Mouse (Mus musculus): Measurements from ENCODE around the gene 1500009C09Rik. TPM values are rescaled to one million over a fixed set of nuclear protein-coding genes. Genes with fewer than 3 reads are reported as not detected.

Gene 1500009C09Rik
- total and polyA plus RNA-seq, 3 experiments: 0.08 TPM; not detected in 2

DNA sequence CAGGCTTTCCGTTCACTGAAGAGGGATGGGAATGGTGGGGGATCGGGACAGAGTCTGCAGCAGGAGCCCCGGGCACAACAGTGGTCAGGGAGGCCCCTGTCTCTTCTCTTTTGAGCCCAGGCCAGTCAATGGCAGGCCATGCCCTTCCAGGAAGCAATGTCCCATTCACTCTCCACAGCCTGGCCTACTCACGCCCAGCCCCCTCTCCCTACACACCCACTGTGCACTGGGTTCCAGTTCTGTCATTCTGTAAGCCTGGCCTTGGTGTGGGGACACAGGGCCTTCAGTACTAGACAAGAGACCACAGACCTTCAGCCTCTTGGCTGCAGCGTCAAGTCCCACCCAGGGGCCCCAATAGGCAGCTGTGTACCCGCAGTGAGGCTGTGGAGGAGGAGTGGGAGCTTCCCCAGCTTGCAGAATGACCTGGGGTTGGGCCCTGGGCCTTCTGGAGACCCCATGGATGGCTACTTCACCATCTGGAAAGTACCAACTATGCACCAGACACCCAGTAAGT, 22.0 kb upstream of the 1500009C09Rik start:
- 78% methylated on average over 6 of the region's 6 CpGs for WGBS
- Histone ChIP-seq H3K4me3 (no peak overlapping the region), H3K27me3 (ENCODE audit: control insufficient read depth, insufficient read depth, low read length) (no peaks in the 10 kb centered on the region), H3K36me3 (ENCODE audit: control insufficient read depth, insufficient read depth, low read length) (no peaks in the 10 kb centered on the region), H3K9ac (ENCODE audit: low read depth, low read length) (no peak overlapping the region), H3K27ac (no peak overlapping the region), H3K4me1 (ENCODE audit: control insufficient read depth, insufficient read depth, low read length) (no peaks in the 10 kb centered on the region), H3K79me2 (replicated peaks; ENCODE audit: control insufficient read depth, insufficient read depth, low read length) (no peaks in the 10 kb centered on the region)
- TF ChIP-seq POLR2A (IDR thresholded peaks at IDR 0.05; ENCODE audit: insufficient read depth, low read depth, low read length): no peak
- TF ChIP-seq CTCF (IDR thresholded peaks at IDR 0.05): no peak
- no peak for TF ChIP-seq EP300 (IDR thresholded peaks at IDR 0.05; ENCODE audit: insufficient read depth, low read depth, low read length)
- intact Hi-C loops (cut with DNase I): no loop called here
- no peak for DNase-seq

DNA sequence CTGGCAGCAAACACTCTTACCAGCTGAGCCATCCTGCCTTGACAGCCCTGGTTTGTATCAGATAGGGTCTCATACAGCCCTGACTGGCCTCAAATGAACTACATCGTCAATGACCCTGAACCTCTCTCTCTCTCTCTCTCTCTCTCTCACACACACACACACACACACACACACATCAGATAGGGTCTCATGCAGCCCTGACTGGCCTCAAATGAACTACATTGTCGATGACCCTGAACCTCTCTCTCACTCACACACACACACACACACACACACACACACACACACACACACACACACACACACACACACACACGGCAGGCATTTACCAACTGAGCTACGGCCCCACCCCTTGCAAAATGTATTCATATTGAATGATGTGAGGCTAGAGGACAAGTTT, 21.1 kb upstream of the 1500009C09Rik start:
- H3K27me3 ChIP-seq (ENCODE audit: control insufficient read depth, insufficient read depth, low read length): no peaks in the 10 kb centered on the region
- DNase-seq: no peak

DNA sequence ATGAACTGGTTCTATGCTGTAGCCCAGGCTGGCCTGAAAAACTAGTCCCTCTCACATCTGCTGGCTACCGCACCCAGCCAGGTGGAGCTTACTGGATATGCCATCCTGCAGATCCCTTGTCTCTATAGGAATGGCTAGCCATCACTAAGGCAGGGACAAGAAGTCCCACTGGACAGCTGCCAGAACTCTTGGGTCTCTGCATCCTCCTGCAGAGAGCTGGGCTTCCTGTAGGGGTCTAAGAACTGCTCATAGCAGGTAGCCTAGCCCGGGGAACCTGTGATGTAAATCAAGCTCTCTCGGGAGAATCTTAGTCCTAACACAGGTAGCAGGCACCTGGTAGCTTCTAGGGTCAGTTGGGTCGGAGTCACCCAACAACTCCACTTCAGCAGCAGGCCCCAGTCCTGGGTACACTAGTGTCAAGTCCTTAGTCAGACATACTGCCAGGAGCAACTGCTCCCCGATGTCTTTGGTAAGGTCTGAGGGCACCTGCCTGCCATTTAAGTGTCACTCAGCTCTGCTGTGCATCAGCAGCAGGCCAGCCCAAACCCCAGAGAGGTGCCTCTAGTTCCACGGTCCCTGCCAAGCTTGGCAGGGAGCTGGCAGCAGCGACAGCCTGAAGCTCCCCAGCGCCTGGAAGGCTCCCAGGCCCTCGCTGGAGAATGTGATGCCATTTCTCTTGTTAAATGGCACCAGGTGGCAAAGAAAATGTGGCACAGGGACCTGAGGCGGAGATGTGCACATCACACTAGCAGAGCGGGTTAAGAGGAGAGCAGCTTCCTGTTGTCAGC, 20.4 kb upstream of the 1500009C09Rik start:
- no peak overlapping the region for H3K9ac ChIP-seq (ENCODE audit: low read depth, low read length)
- no peak overlapping the region for H3K27ac ChIP-seq
- 64% methylated on average over 11 of the region's 11 CpGs for WGBS
- no peaks in the 10 kb centered on the region for H3K4me1 ChIP-seq (ENCODE audit: control insufficient read depth, insufficient read depth, low read length)
- no peaks in the 10 kb centered on the region for H3K27me3 ChIP-seq (ENCODE audit: control insufficient read depth, insufficient read depth, low read length)
- peak in 1 of 2 experiments; percentile 53 for DNase-seq
- H3K79me2 ChIP-seq (replicated peaks; ENCODE audit: control insufficient read depth, insufficient read depth, low read length): no peaks in the 10 kb centered on the region
- no peak overlapping the region for H3K4me3 ChIP-seq
- no peaks in the 10 kb centered on the region for H3K36me3 ChIP-seq (ENCODE audit: control insufficient read depth, insufficient read depth, low read length)
- intact Hi-C loops (cut with DNase I): no loop called here
- TF ChIP-seq EP300 (IDR thresholded peaks at IDR 0.05; ENCODE audit: insufficient read depth, low read depth, low read length): no peak
- TF ChIP-seq POLR2A (IDR thresholded peaks at IDR 0.05; ENCODE audit: insufficient read depth, low read depth, low read length): no peak
- TF ChIP-seq CTCF (IDR thresholded peaks at IDR 0.05): no peak

More for the DNA sequence above, 21.1 kb upstream of the 1500009C09Rik start:
- 74% methylated on average over 4 of the region's 4 CpGs for WGBS
- Histone ChIP-seq H3K4me3 (no peak overlapping the region), H3K27ac (no peak overlapping the region), H3K9ac (ENCODE audit: low read depth, low read length) (no peak overlapping the region), H3K4me1 (ENCODE audit: control insufficient read depth, insufficient read depth, low read length) (no peaks in the 10 kb centered on the region), H3K79me2 (replicated peaks; ENCODE audit: control insufficient read depth, insufficient read depth, low read length) (no peaks in the 10 kb centered on the region), H3K36me3 (ENCODE audit: control insufficient read depth, insufficient read depth, low read length) (no peaks in the 10 kb centered on the region)
- TF ChIP-seq POLR2A (IDR thresholded peaks at IDR 0.05; ENCODE audit: insufficient read depth, low read depth, low read length) (no peak), EP300 (IDR thresholded peaks at IDR 0.05; ENCODE audit: insufficient read depth, low read depth, low read length) (no peak), CTCF (IDR thresholded peaks at IDR 0.05) (no peak)
- intact Hi-C loops (cut with DNase I): no loop called here

DNA sequence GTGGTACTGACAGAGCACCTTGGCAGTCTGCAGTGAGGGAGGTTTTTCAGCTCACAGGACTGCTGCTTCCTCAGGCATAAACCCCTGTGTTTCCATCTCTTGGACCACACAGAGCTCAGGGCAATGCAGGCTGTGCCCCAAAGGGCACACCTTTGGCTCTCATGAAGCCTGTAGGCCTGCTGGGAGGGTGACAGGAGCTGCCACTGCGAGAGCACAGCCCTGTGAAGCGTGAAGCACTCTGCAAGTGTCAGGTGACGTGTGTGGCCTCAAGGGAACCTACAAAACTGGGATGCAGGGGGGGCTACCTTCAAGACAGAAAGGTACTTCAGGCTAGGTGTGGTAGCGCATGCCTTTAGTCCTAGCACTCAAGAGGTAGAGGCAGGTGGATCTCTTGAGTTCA, 19.5 kb upstream of the 1500009C09Rik start:
- TF ChIP-seq EP300 (IDR thresholded peaks at IDR 0.05; ENCODE audit: insufficient read depth, low read depth, low read length): no peak
- TF ChIP-seq POLR2A (IDR thresholded peaks at IDR 0.05; ENCODE audit: insufficient read depth, low read depth, low read length): no peak
- TF ChIP-seq CTCF (IDR thresholded peaks at IDR 0.05): no peak
- peak in 1 of 2 experiments; percentile 6 for DNase-seq
- no peaks in the 10 kb centered on the region for H3K79me2 ChIP-seq (replicated peaks; ENCODE audit: control insufficient read depth, insufficient read depth, low read length)
- no peak overlapping the region for H3K27ac ChIP-seq
- 90% methylated on average over 4 of the region's 4 CpGs for WGBS
- H3K9ac ChIP-seq (ENCODE audit: low read depth, low read length): no peak overlapping the region
- H3K4me1 ChIP-seq (ENCODE audit: control insufficient read depth, insufficient read depth, low read length): no peaks in the 10 kb centered on the region
- no peaks in the 10 kb centered on the region for H3K27me3 ChIP-seq (ENCODE audit: control insufficient read depth, insufficient read depth, low read length)
- intact Hi-C loops (cut with DNase I): no loop called here
- no peak overlapping the region for H3K4me3 ChIP-seq
- no peaks in the 10 kb centered on the region for H3K36me3 ChIP-seq (ENCODE audit: control insufficient read depth, insufficient read depth, low read length)

DNA sequence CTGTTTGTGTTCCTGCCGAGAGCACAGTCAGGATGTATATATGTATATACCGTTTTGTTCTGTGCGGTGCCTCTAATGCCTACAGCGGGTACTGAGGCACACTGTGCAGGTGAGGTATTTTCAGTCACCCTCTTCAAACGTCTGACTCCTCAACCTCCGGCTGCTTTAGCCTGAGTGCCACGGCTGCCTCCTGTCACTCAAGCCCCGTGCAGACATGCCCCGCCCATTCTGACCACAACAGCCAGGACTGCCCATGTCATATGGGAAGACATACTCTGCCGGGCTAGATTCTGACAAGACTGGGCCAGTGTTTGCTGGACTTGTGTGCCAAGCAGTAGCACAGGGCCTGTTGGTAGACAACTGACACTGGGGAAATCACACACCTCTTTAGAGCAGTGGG, 16.5 kb upstream of the 1500009C09Rik start:
- Histone ChIP-seq H3K27ac (no peak overlapping the region), H3K27me3 (ENCODE audit: control insufficient read depth, insufficient read depth, low read length) (no peaks in the 10 kb centered on the region), H3K4me1 (ENCODE audit: control insufficient read depth, insufficient read depth, low read length) (no peaks in the 10 kb centered on the region), H3K4me3 (no peak overlapping the region), H3K9ac (ENCODE audit: low read depth, low read length) (no peak overlapping the region), H3K36me3 (ENCODE audit: control insufficient read depth, insufficient read depth, low read length) (no peaks in the 10 kb centered on the region), H3K79me2 (replicated peaks; ENCODE audit: control insufficient read depth, insufficient read depth, low read length) (no peaks in the 10 kb centered on the region)
- intact Hi-C loops (cut with DNase I): loop anchor here (1.0 kb wide), 2 partner anchors 97 to 170 kb away; no protein-coding TSS in a partner anchor
- TF ChIP-seq CTCF (IDR thresholded peaks at IDR 0.05) (no peak), POLR2A (IDR thresholded peaks at IDR 0.05; ENCODE audit: insufficient read depth, low read depth, low read length) (no peak), EP300 (IDR thresholded peaks at IDR 0.05; ENCODE audit: insufficient read depth, low read depth, low read length) (no peak)
- WGBS: 78% methylated on average over 10 of the region's 10 CpGs
- no peak for DNase-seq

DNA sequence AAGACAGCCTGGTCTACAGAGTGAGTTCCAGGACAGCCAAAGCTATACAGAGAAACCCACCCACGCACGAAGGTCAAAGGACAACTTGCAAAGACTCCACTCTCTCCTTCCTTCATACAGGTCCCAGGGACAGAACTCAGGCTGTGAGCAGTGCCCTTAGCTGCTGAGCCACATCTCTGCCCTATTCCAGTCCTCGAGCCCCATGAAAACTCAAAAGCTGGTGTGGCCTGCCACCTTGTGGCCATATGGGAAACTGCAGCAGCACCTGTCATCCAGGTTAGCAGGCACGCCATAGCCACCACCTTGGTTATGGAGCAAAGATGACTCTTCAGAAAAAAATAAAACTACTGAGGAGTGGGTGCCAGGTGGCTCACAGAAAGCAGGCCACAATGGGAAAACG, 15.6 kb upstream of the 1500009C09Rik start:
- intact Hi-C loops (cut with DNase I): loop anchor here (1.0 kb wide), 2 partner anchors 98 to 171 kb away; no protein-coding TSS in a partner anchor
- Histone ChIP-seq H3K27me3 (ENCODE audit: control insufficient read depth, insufficient read depth, low read length) (no peaks in the 10 kb centered on the region), H3K4me1 (ENCODE audit: control insufficient read depth, insufficient read depth, low read length) (no peaks in the 10 kb centered on the region), H3K4me3 (no peak overlapping the region), H3K79me2 (replicated peaks; ENCODE audit: control insufficient read depth, insufficient read depth, low read length) (no peaks in the 10 kb centered on the region), H3K36me3 (ENCODE audit: control insufficient read depth, insufficient read depth, low read length) (no peaks in the 10 kb centered on the region), H3K9ac (ENCODE audit: low read depth, low read length) (no peak overlapping the region), H3K27ac (no peak overlapping the region)
- TF ChIP-seq EP300 (IDR thresholded peaks at IDR 0.05; ENCODE audit: insufficient read depth, low read depth, low read length): peak; percentile 93
- no peak for TF ChIP-seq CTCF (IDR thresholded peaks at IDR 0.05)
- DNase-seq: peak; percentile 78 to 89
- 17% methylated on average over 5 of the region's 5 CpGs for WGBS
